In genomic region chr5:118571504-118571903, GRCm38 (mm10) we compare ENCODE assay signal across 12 mouse cellular contexts. TPM values are rescaled to one million over a fixed set of nuclear protein-coding genes. Genes with fewer than 3 reads are reported as not detected.
DNase-seq lines count a peak whose midpoint lies in the region; ATAC-seq and TF ChIP-seq lines count a peak whose summit lies in the region.
"Had no signal": no experiment of that assay in that cellular context is flagged by ENCODE, and none has a peak within 500 bp of the region (broad histone marks: within the 10 kb centered on the region; RNA-seq: fewer than 3 reads in every experiment).

No protein-coding gene starts in this region.

- WGBS in cerebellum, adult 2 months: 25% methylated on average over 4 of the region's 4 CpGs
- 16% methylated on average over 4 of the region's 4 CpGs for WGBS in liver, adult 2 months
- 54% methylated on average over 4 of the region's 4 CpGs for WGBS in liver, postnatal 0 days (ENCODE audit: insufficient replicate concordance)

- no peaks in the 10 kb centered on the region for H3K27me3 ChIP-seq in cerebellum, adult 2 months (ENCODE audit: control insufficient read depth, insufficient read depth, low read length)
- H3K27me3 ChIP-seq in liver, adult 2 months (ENCODE audit: control insufficient read depth, insufficient read depth, low read length): no peaks in the 10 kb centered on the region
- no peaks in the 10 kb centered on the region for H3K27me3 ChIP-seq in liver, postnatal 0 days (ENCODE audit: insufficient read depth, low read length)

- H3K4me2 ChIP-seq in liver, postnatal 0 days (ENCODE audit: low read depth, low read length): no peak overlapping the region

- H3K79me2 ChIP-seq in liver, adult 2 months (ENCODE audit: control insufficient read depth, insufficient read depth, low read length): peaks cover 63% of the 10 kb centered on the region

- TF ChIP-seq CTCF in cerebellum, adult 2 months (IDR thresholded peaks at IDR 0.05; ENCODE audit: borderline replicate concordance, insufficient read depth, low read depth, low read length): no peak
- TF ChIP-seq CTCF in liver, adult 2 months (IDR thresholded peaks at IDR 0.05; ENCODE audit: low read depth, low read length): peak; percentile 50
- TF ChIP-seq CTCF in liver, postnatal 0 days (IDR thresholded peaks at IDR 0.05; ENCODE audit: low read depth): no peak

- H3K4me3 ChIP-seq in cerebellum, adult 2 months (replicated peaks; ENCODE audit: insufficient read depth, low read depth, low read length): no peak overlapping the region
- no peak overlapping the region for H3K4me3 ChIP-seq in liver, adult 2 months (ENCODE audit: insufficient read depth, low read depth, low read length)
- H3K4me3 ChIP-seq in liver, postnatal 0 days (ENCODE audit: low read depth, low read length): no peak overlapping the region
- H3K4me3 ChIP-seq: midbrain, embryonic 10.5 days; myocyte had no signal

- no peak for TF ChIP-seq EP300 in liver, postnatal 0 days (IDR thresholded peaks at IDR 0.05; ENCODE audit: low read depth)

- peaks cover 63% of the 10 kb centered on the region for H3K4me1 ChIP-seq in cerebellum, adult 2 months (ENCODE audit: control insufficient read depth, insufficient read depth, low read length)
- peaks cover 11% of the 10 kb centered on the region for H3K4me1 ChIP-seq in liver, adult 2 months (ENCODE audit: control insufficient read depth, insufficient read depth, low read length)
- peaks cover 40% of the 10 kb centered on the region for H3K4me1 ChIP-seq in liver, postnatal 0 days (ENCODE audit: insufficient read depth)

- H3K9ac ChIP-seq in liver, adult 2 months (ENCODE audit: low read depth, low read length): no peak overlapping the region
- no peak overlapping the region for H3K9ac ChIP-seq in liver, postnatal 0 days (replicated peaks)

- H3K9me3 ChIP-seq in liver, postnatal 0 days (ENCODE audit: low read length): no peaks in the 10 kb centered on the region
- H3K9me3 ChIP-seq: midbrain, embryonic 10.5 days had no signal

- H3K36me3 ChIP-seq in liver, adult 2 months (ENCODE audit: control insufficient read depth, insufficient read depth, low read length): no peaks in the 10 kb centered on the region
- H3K36me3 ChIP-seq in liver, postnatal 0 days (replicated peaks; ENCODE audit: insufficient read depth, low read length): no peaks in the 10 kb centered on the region
- H3K36me3 ChIP-seq: midbrain, embryonic 10.5 days had no signal

- no peak overlapping the region for H3K27ac ChIP-seq in cerebellum, adult 2 months (ENCODE audit: insufficient read depth, low read length)
- H3K27ac ChIP-seq in liver, adult 2 months (replicated peaks; ENCODE audit: insufficient read depth, low read depth, low read length): 0 out of 2 replicates have a peak overlapping the region, but pooled peaks have one; percentile 6
- H3K27ac ChIP-seq in liver, postnatal 0 days (ENCODE audit: low read depth): peak overlapping the region; percentile 60
- H3K27ac ChIP-seq: midbrain, embryonic 10.5 days had no signal

- ATAC-seq in liver, postnatal 0 days: peak; percentile 76
- ATAC-seq: hindbrain, embryonic 16.5 days; lung, postnatal 0 days had no signal

- no peak for TF ChIP-seq POLR2A in cerebellum, adult 2 months (IDR thresholded peaks at IDR 0.05; ENCODE audit: borderline replicate concordance, insufficient read depth, low read length)
- TF ChIP-seq POLR2A in liver, adult 2 months (IDR thresholded peaks at IDR 0.05; ENCODE audit: extremely low read depth, insufficient read depth, low read length): no peak

- peak; percentile 30 for DNase-seq in cerebellum, adult 9-11 months
- DNase-seq in cerebellum, adult 2 months: no peak
- DNase-seq in liver, adult 2 months (ENCODE audit: extremely low read depth, low read depth, low spot score): peak; percentile 87
- DNase-seq in liver: no peak
- peak; percentile 69 for DNase-seq in kidney, adult 9 months
- no peak for DNase-seq in liver, postnatal 0 days
- DNase-seq in cerebellum, adult 8-10 months: no peak
- DNase-seq: thymus, postnatal 25 days had no signal

RNA-seq across cellular contexts. Expression of gene Med13l, which starts 11.0 kb away (rescaled TPM):
- polyA plus RNA-seq in cerebellum, adult 2 months (2012; rRNA removed): 22.7 and 23.0 TPM in 2 replicates
- total RNA-seq in liver, adult 2 months (2014; rRNA removed): 5.0 and 6.6 TPM in 2 replicates
- 3.2 and 4.2 TPM in 2 replicates for polyA plus RNA-seq in liver, adult 2 months (2012; rRNA removed)
- 4.5 and 5.9 TPM in 2 replicates for polyA plus RNA-seq in liver, postnatal 0 days (2015; fragmentation: Nextera tagmentation; extraction: Ambion mirVana)

Comparison
In these comparisons a context has a peak if more than half of its experiments do, and no peak if none do; other contexts are left out.
1. DNase-seq: peak in cerebellum, adult 9-11 months (single experiment), liver, adult 2 months (single experiment) and kidney, adult 9 months (single experiment); none in cerebellum, adult 2 months (0 of 2), liver (single experiment), liver, postnatal 0 days (single experiment) and cerebellum, adult 8-10 months (single experiment).